Mouse (Mus musculus): ENCODE results near the gene Vmn1r228.

Vmn1r228 gene

GRCm38 (mm10) chr17:20786057-20786456 is at the start of gene Vmn1r228:
Vmn1r228 (minus strand) TSS chr17:20786157.
- in situ Hi-C loops (cut with MboI; ENCODE audit: unreplicated experiment in 2 of 2): no loop called here

GRCm38 (mm10) chr17:20811255-20811654 is 25.3 kb upstream of the Vmn1r228 start, which contains the start of gene Vmn1r229:
Vmn1r229 (plus strand) TSS chr17:20811555.
- in situ Hi-C loops (cut with MboI; ENCODE audit: unreplicated experiment in 2 of 2): no loop called here

- in situ Hi-C loops (cut with MboI; ENCODE audit: unreplicated experiment in 2 of 2): no loop called here
These were observed 56.4 kb downstream of the Vmn1r228 start, which contains the start of gene Vmn1r227 for GRCm38 (mm10) chr17:20729543-20729942. Vmn1r227 (plus strand) TSS chr17:20729843.

Measured in v-Abl transformed pro-B cells (cell line).